ENCODE assay signal across 7 mouse cellular contexts in genomic region chr11:34738945-34739344, GRCm38 (mm10). TPM values are rescaled to one million over a fixed set of nuclear protein-coding genes. Genes with fewer than 3 reads are reported as not detected.
DNase-seq lines count a peak whose midpoint lies in the region; ATAC-seq lines count a peak whose summit lies in the region.

No protein-coding gene starts in this region.

- H3K27ac ChIP-seq in embryonic facial prominence, embryonic 12.5 days = no peak overlapping the region
- no peak overlapping the region for H3K27ac ChIP-seq in midbrain, embryonic 14.5 days (replicated peaks; ENCODE audit: low read depth, low read length)

- WGBS in embryonic facial prominence, embryonic 12.5 days = 21% methylated on average over 1 of the region's 1 CpGs
- 7% methylated on average over 1 of the region's 1 CpGs for WGBS in midbrain, embryonic 14.5 days

- no peak overlapping the region for H3K9ac ChIP-seq in embryonic facial prominence, embryonic 12.5 days
- no peak overlapping the region for H3K9ac ChIP-seq in midbrain, embryonic 14.5 days (replicated peaks; ENCODE audit: low read length)

- no peak overlapping the region for H3K4me3 ChIP-seq in embryonic facial prominence, embryonic 12.5 days
- H3K4me3 ChIP-seq in midbrain, embryonic 14.5 days (replicated peaks; ENCODE audit: low read depth, low read length) = no peak overlapping the region

- no peaks in the 10 kb centered on the region for H3K4me1 ChIP-seq in embryonic facial prominence, embryonic 12.5 days
- 0 out of 2 replicates have a peak, but pooled peaks cover 6% of the 10 kb centered on the region for H3K4me1 ChIP-seq in midbrain, embryonic 14.5 days (ENCODE audit: control insufficient read depth, insufficient read depth, low read length)

- peak; percentile 80; the same call in 1 of the 2 replicates for ATAC-seq in embryonic facial prominence, embryonic 12.5 days (ENCODE audit: insufficient number of reproducible peaks, insufficient read depth, low FRiP score, low TSS enrichment)
- no peak; the same call in 1 of the 2 replicates for ATAC-seq in midbrain, embryonic 14.5 days (ENCODE audit: low FRiP score, low TSS enrichment)

- no peak overlapping the region for H3K4me2 ChIP-seq in embryonic facial prominence, embryonic 12.5 days (replicated peaks)
- H3K4me2 ChIP-seq in midbrain, embryonic 14.5 days (ENCODE audit: low read length) = no peak overlapping the region

- peak; percentile 9 to 33 for DNase-seq in layer of hippocampus, adult 8-10 months (ENCODE audit: low spot score in 2 of 2)
- DNase-seq in layer of hippocampus, adult 9-10 months (ENCODE audit: low spot score) = no peak
- peak; percentile 97 for DNase-seq in R1 (ENCODE audit: low read depth, low spot score)
- DNase-seq in midbrain, embryonic 14.5 days = peak; percentile 17
- no peak for DNase-seq in kidney, adult 9 months
- DNase-seq in heart, adult 9 months (ENCODE audit: low spot score in 2 of 2) = no peak

- no peaks in the 10 kb centered on the region for H3K27me3 ChIP-seq in embryonic facial prominence, embryonic 12.5 days
- no peaks in the 10 kb centered on the region for H3K27me3 ChIP-seq in midbrain, embryonic 14.5 days (ENCODE audit: control insufficient read depth, insufficient read depth, low read length)

- H3K36me3 ChIP-seq in embryonic facial prominence, embryonic 12.5 days = no peaks in the 10 kb centered on the region
- H3K36me3 ChIP-seq in midbrain, embryonic 14.5 days (ENCODE audit: control insufficient read depth, insufficient read depth, low read length) = no peaks in the 10 kb centered on the region

- H3K9me3 ChIP-seq in embryonic facial prominence, embryonic 12.5 days = no peaks in the 10 kb centered on the region
- H3K9me3 ChIP-seq in midbrain, embryonic 14.5 days (ENCODE audit: control insufficient read depth, low read length) = no peaks in the 10 kb centered on the region

RNA-seq across cellular contexts. Expression of gene Dock2, which starts 44.7 kb away (rescaled TPM):
- 10 to 100 TPM in 2 of 4 experiments, 1 to 10 TPM in 2; 3.1 to 13.1 (median 8.2) TPM for total RNA-seq in layer of hippocampus, adult 8-10 months (2022)
- polyA plus RNA-seq in embryonic facial prominence, embryonic 12.5 days (2016; fragmentation: Nextera tagmentation; extraction: Ambion mirVana) = 0.91 and 1.0 TPM in 2 replicates
- 0.51 and 0.62 TPM in 2 replicates for polyA plus RNA-seq in midbrain, embryonic 14.5 days (2014; fragmentation: Nextera tagmentation; extraction: Ambion mirVana)

Comparison
In these comparisons a context has a peak if more than half of its experiments do, and no peak if none do; other contexts are left out.
1. DNase-seq: peak in layer of hippocampus, adult 8-10 months (2 of 2), R1 (single experiment) and midbrain, embryonic 14.5 days (single experiment); none in layer of hippocampus, adult 9-10 months (single experiment), kidney, adult 9 months (single experiment) and heart, adult 9 months (0 of 2).